Mouse (Mus musculus): ENCODE data around the gene 1700001C02Rik.
A peak's percentile ranks its signal among the peaks of the same experiment; 100 is the strongest.

1700001C02Rik gene

DNA sequence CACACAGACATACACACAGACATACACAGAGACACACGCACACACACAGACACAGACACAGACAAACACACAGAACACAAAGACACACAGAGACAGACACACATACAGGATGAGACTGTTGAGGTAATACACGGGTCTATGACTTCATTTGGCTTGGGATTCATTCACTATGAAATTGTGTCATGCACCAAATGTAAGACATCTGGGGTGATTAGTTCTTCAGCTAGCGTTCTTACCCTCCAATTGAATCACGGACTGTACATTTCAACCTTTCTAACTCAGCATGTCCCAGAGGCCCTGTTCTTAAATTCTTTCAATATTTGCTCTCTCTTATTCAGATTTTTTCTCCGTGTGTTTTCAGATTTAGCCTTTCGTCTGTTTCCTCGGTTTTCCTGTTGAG lies 28.8 kb downstream of the 1700001C02Rik start:
- DNase-seq (ENCODE audit: low read depth), result no peak

DNA sequence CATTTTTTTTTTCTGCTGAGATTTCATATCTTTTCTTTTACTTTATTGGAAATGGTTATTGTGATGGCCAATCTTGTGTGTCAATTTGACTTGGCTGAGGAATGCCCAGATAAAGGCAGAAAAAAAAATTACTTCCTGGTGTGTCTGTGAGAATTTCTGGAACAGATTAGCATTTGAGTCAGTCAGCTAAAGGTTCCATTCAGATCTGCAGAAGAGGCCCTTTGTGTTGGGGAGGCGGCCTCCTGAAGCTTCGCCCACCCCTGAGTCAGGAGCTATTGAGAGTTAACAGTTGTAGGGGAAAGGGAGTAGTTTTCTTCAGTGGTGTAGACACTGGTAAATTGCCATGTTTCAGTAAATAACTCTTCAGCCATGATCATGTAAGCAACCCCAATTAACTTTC lies 29.4 kb downstream of the 1700001C02Rik start:
- DNase-seq (ENCODE audit: low read depth), result peak; percentile 22

GRCm38 (mm10) chr5:30496821-30497220 lies 31.0 kb downstream of the 1700001C02Rik start:
- DNase-seq (ENCODE audit: low read depth), result no peak

DNA sequence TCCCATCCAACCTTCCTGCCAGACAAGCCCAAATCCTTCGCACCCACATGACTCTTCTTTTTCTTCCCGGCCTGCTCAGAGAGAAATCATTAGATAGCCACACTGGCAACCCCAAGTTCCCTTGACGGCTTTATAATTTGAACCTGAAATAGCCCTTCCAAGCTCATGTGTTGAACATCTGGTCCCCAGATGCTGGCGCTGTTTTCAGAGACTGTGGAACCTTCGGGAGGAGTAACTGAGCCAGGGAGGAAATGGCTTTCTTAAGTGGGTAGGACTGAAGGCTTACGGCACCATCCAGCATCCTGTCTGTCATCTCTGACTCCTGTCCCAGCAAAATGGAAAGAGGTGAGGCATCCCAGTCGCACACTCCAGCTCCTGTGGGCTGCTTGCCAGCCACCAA lies 31.5 kb downstream of the 1700001C02Rik start:
- no peak for DNase-seq (ENCODE audit: low read depth)

- no peak for DNase-seq (ENCODE audit: low read depth)
Observed at GRCm38 (mm10) chr5:30513111-30513510, 47.3 kb downstream of the 1700001C02Rik start.

DNA sequence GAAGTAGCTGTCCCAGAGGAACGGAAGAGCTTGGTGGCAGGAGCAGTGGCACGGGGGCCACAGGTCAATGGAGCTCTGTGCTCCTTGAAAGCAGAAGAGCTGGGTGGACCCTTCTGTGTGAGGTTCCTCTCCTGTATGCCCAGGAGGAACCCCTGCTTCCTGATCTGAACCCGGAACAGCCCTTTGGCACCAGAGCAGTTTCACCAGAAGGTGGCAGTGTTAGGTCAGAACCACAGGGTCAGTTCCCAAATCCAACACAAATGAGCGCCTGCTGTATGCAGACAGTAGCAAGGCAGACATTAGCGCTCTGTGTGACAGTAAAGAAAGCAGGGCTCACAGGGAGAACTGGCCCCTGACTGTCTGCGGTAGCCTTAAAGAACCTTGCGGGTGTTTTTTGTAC lies 50.5 kb downstream of the 1700001C02Rik start:
- DNase-seq (ENCODE audit: low read depth), result no peak

DNA sequence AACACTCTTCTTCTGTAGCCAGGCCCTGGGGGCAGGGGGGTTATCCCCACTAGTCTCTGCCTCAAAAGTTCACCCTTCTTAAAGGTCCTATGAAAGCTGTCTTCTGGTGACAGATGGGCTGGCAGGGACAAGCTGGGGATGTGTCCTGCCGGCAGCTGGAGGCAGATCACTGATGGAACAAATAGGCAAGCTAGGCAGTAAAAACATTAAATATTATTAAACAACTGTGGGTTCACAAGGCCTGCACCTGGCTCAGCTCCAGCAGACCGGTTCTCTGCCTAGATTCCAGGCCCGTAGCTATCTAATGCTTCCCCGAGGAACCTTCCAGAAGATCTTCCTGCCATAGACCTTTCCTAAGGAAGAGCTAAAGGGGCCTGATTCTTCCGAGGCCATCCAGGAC lies 52.3 kb downstream of the 1700001C02Rik start:
- no peak for DNase-seq (ENCODE audit: low read depth)

DNA sequence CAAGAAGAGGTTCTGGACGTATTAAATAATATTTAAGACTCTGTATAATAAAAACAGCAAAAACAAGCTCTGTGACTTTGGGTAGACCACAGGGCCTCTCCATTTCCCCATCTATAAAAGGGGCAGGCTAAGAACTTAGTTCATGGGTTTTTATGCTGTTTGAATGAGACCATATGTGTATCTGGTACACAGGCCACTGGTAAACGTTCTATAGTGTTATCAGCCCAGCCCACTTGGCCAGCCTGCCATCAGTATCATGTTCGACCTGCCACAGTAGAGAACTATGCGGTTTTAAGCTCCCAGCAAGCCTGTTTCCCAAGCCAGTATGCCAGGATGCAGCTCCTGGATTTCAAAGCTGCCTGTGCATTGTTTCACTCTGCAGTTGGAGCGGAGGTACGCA lies 52.7 kb downstream of the 1700001C02Rik start:
- no peak for DNase-seq (ENCODE audit: low read depth)

DNA sequence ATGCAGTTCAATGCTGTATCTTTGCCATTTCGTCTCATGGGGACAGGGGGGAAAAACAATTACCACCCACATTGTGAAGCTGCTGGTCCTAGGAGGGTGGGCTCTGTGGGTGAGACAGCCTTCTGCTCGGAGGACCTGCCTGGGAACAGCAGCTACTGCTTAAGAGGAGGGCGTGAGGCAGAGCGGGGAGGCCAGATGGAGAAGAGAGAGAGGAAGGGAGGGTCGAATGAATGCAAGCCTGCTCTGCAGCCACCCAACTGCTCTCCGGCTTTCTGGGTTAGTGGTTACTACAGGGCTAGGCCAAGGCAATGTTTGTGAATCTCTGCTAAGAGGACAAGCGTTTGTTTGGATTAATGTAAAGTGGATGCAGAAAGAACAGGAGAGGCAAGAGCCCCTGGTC lies 53.6 kb downstream of the 1700001C02Rik start:
- no peak for DNase-seq (ENCODE audit: low read depth)

DNA sequence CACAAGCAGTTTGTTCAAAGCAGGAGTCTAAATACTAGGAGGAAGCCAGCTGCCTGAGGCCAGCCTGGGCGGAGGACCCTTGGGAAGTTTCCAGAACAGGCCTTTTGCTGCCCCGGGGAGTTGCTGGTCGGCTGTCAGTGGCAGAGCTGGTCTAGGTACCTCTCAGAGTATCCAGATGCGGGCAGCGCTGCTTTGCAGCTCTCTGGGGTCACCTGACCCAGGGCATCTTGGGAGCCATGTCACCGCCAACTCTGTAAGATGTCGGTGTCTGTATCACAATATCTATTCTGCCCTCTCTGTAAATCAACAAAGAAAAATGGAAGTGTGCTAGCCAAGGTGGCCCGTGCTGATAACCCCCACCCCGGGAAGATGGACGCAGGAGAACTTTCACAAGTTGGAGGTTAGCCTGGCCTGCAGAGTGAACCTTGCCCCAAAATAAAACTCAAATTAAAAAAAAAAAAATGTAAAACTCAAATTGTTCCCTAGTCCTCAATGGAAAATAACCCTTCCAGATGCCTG lies 54.4 kb downstream of the 1700001C02Rik start:
- no peak for DNase-seq (ENCODE audit: low read depth)

- no peak for DNase-seq (ENCODE audit: low read depth)
Observed at GRCm38 (mm10) chr5:30522406-30522805, 56.6 kb downstream of the 1700001C02Rik start.

- no peak for DNase-seq (ENCODE audit: low read depth)
Observed at GRCm38 (mm10) chr5:30523131-30523530, 57.3 kb downstream of the 1700001C02Rik start.

GRCm38 (mm10) chr5:30524213-30524612 lies 58.4 kb downstream of the 1700001C02Rik start:
- no peak for DNase-seq (ENCODE audit: low read depth)

- no peak for DNase-seq (ENCODE audit: low read depth)
Observed at GRCm38 (mm10) chr5:30525920-30526836, 60.3 kb downstream of the 1700001C02Rik start.

DNA sequence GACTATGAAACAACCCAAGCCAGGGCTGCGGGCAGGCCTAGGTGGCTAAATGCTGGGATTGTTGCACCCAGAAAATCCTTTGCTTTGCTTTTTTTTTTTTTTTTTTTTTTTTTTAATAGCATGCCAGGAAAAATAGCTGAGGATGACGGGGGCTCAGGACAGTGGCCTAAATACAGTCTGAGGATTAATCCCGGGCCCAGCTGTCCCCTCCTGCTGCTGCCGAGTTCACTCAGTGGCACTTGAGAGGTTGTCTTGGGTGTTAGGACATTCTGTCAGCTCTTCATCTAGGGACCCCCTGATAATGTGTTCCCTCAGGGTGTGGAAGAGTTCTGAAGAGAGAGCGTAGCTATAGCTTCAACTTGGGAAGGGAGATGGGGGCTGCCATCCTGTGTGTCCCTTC lies 61.3 kb downstream of the 1700001C02Rik start:
- DNase-seq (ENCODE audit: low read depth), result no peak

GRCm38 (mm10) chr5:30528906-30529305 lies 63.1 kb downstream of the 1700001C02Rik start:
- no peak for DNase-seq (ENCODE audit: low read depth)
